Mouse (Mus musculus): Measurements from ENCODE around the gene Wdr86.
"Not testable (repeated sequence)": the region's sequence is repeated elsewhere in the genome, so short reads cannot be mapped to it uniquely, and the experiment has no call there.

The Wdr86 gene

GRCm38 (mm10) chr5:24730488-24730871, at the start of gene Wdr86:
Gene Wdr86 (minus strand): TSS chr5:24730727.
- in situ Hi-C loops (cut with MboI): no loop called here

DNA sequence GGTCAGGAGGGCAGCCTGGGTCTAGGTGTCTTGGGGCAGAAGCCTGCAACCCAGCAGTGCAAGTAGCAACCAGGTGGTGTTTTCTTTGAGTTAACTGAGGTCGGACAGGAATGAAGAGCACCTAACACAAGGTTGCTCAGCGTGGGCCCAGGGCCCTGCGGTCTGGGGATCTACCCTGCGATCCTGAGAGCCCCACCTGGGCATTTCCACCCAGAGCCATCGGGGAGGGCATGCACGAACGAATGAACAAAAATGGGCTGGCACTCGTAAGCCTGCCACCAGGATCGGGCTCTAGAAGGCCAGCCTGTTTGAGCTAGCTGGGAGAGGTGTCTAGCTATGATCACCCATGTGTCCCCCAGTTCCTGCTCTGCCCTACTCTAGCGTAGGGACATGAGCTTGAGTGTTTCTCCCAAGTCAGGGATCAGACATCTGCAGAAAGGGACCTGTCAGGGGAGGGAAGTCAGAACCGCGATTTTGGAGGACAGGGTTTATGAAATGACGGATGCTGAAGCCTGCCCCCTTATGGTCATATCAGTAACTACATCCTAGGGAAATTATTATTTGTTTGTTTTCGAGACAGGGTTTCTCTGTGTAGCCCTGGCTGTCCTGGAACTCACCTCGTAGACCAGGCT, 49.5 kb upstream of the Wdr86 start:
- in situ Hi-C loops (cut with MboI): no loop called here

- in situ Hi-C loops (cut with MboI): no loop called here
Measured at GRCm38 (mm10) chr5:24779321-24779720, 48.8 kb upstream of the Wdr86 start.

DNA sequence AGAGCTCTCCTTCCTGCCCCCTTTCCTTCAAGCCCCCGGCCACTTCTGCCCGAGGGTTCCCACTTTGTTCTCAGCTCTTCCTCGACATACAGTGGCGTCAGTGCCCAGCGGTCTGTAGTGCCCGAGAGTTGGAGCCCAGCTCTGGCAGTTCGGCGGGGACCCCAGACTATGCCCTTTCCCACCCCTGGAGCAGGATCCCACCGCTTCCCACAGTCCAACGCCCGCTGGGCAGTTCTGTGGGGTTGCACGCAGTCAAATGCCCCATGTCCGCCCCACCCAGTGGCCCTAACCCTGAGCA, 48.3 kb upstream of the Wdr86 start:
- in situ Hi-C loops (cut with MboI): no loop called here

GRCm38 (mm10) chr5:24778082-24778842, 47.7 kb upstream of the Wdr86 start:
- in situ Hi-C loops (cut with MboI): no loop called here

DNA sequence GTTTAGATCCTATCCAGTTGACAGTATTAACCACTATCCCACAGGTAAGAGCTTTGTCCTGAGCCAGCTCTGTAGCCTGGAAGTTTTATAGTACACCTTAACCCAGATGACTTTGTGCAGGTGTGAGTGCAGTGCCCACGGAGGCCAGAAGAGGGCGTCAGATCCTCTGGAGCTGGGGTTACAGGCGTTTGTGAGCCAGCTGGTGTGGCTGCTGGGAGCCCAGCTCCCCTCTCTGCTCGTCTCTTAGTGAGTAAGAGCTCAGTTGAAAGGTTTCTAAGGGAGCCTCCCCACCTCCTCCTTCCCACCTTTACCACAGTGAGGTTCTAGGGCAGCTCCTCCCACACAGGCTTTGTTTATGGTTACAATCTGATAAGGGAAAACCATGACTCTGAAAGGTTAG, 46.2 kb upstream of the Wdr86 start:
- in situ Hi-C loops (cut with MboI): no loop called here

GRCm38 (mm10) chr5:24774549-24774948, 44.0 kb upstream of the Wdr86 start:
- in situ Hi-C loops (cut with MboI): not testable (repeated sequence)

GRCm38 (mm10) chr5:24757816-24758215, 27.3 kb upstream of the Wdr86 start, which contains the start of gene Crygn:
Gene Crygn (minus strand): TSS chr5:24758008.
- in situ Hi-C loops (cut with MboI): loop anchor here (10.0 kb wide), 1 partner anchor 73 kb away; the partner anchor contains the start of gene Nub1

DNA sequence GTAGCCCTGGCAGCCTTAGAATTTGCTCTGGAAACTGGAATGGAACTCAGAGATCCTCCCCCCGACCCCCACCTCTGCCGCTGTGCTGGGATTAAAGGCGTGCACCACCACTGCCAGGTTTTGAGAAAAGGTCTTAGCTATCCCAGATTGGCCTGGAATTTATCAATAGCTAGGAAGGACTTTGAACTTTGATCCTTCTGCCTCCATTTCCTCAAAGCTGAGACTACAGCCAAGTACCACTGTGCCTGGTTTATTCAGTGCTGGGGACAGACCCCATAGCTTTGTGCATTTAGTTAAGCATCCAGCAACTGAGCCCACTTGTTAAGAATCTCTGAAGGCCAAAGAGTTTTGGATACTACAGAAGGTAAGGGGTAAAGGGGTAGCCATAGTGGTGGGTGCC, 26.4 kb upstream of the Wdr86 start:
- in situ Hi-C loops (cut with MboI): loop anchor here (10.0 kb wide), 1 partner anchor 72 kb away; the partner anchor contains the start of gene Nub1

- in situ Hi-C loops (cut with MboI): loop anchor here (10.0 kb wide), 1 partner anchor 67 kb away; the partner anchor contains the start of gene Nub1
Measured at GRCm38 (mm10) chr5:24752175-24752498, 21.6 kb upstream of the Wdr86 start.

GRCm38 (mm10) chr5:24751305-24752174, 21.0 kb upstream of the Wdr86 start:
- in situ Hi-C loops (cut with MboI): loop anchor here (10.0 kb wide), 1 partner anchor 67 kb away; the partner anchor contains the start of gene Nub1

DNA sequence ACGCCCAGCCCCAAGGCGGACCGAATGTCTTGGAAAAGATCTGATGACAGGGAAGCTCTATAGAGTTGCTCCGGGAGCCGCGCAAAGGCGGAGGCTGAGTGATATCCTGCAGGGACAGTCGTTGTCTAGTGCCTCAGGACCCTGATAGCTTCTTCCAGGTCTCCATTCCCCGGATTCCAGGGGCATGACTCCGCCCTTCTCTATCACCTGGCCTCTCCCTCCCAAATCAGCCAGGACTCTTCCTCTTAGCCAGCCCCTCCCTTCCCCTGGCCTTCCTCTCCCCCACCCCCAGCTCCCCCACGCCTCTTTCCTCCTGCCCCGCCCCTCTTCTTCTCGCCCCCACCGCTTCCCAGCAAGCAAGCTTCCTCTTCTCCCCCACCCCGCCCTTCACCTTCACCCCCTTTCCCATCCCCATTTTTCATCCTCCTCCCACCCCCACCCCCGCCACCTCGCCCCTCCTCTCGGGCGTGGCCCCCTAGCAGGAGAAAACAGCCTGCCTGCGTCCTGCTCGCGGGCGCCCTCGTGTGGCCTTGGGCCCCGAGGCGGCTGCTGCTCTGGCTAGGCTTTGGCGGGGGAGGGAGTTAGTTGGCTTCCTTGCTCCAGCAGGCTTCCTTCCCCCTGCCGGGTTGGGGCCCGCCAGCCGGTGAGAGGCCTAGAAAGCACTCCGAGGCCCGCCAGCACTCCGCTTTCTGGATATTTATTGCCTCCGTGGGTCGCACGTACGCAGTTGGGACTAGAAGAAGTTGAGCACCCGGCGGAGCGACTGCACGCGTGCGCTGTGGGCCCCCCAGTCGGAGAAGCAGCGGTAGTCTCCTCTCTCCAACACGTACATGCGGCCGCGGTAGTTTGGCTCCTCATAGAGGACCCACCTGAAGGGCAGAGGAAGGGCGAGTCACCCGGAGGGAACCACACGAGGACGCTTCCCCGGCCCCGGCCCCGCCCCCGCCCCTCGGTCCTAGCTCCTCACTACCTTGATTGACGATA, 20.1 kb upstream of the Wdr86 start:
- in situ Hi-C loops (cut with MboI): loop anchor here (10.0 kb wide), 1 partner anchor 66 kb away; the partner anchor contains the start of gene Nub1

DNA sequence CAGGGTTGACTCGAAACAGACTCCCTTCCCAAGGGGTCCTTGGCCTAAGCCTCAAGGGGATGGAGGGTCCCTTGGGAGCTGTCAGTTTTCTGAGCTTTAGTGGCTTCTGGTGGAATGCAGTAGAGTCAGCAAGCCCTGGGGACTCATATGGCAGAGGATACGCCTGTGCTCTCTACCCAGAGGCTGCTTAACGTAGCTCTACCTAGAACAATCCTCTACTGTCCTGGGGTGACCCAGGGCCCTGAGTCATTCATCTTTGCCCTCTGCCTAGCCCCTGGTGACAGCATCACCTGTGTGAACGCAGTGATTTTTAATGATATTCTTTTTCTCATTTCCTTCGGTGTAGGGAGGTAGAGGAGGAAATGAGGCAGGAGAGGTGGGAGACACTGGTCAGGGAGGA, 19.2 kb upstream of the Wdr86 start:
- in situ Hi-C loops (cut with MboI): loop anchor here (10.0 kb wide), 1 partner anchor 65 kb away; the partner anchor contains the start of gene Nub1

DNA sequence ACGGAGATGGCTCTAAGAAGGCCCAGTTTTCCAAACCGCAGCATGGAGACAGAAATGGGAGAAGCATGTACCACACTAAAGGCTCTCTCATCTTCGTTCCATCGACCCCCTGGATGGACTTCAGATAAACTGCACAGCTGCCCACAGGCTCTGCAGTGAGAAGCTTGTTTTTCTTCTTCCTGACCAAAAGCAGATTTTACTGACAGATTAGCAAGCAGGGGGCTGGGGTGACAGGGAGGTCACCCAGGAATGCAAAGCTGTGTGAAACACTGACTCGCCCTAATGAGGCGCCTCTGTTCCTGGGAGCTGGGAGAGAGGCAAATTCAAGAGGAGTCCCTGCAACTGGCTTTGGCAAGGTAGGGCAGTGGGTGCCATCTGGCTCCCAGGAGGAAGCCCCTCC, 17.0 kb upstream of the Wdr86 start:
- in situ Hi-C loops (cut with MboI): no loop called here

GRCm38 (mm10) chr5:24743956-24744355, 13.4 kb upstream of the Wdr86 start:
- in situ Hi-C loops (cut with MboI): no loop called here

GRCm38 (mm10) chr5:24741172-24741885, 10.8 kb upstream of the Wdr86 start:
- in situ Hi-C loops (cut with MboI): no loop called here

GRCm38 (mm10) chr5:24739141-24739753, 8.7 kb upstream of the Wdr86 start:
- in situ Hi-C loops (cut with MboI): no loop called here

DNA sequence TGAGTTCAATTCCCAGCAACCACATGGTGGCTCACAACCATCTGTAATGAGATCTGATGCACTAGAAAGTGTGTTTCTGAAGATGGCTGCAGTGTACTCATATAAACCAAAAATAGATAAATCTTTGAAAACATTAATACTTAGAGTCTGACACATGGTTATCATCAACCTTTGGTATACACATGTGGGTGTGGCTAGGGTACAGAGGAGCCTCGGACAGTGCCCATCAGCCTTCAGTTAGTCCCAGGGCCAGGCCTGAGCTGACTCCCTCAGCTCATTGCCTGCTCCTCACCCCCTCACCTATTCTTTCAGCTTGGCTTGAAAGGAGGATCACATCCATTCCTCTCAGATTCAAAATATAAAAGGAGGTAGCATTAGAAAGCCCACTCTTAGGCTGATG, 8.0 kb upstream of the Wdr86 start:
- in situ Hi-C loops (cut with MboI): no loop called here

- in situ Hi-C loops (cut with MboI): no loop called here
Measured at GRCm38 (mm10) chr5:24737595-24737994, 7.1 kb upstream of the Wdr86 start.
